Mouse (Mus musculus) bone marrow, adult 2 months (tissue): ENCODE results near the gene Kcnh1. TPM values are rescaled to one million over a fixed set of nuclear protein-coding genes. Genes with fewer than 3 reads are reported as not detected.

ENCODE experiments used
- H3K27ac ChIP-seq: fragments of 200-500 bp; 2 replicates; pipeline ENCODE4 v1.5.1; 2012; ENCODE audit warnings: low read depth, mild to moderate bottlenecking, control low read depth, inconsistent platforms, low read length; ENCODE audit not compliant: control insufficient read depth, poor library complexity, insufficient read depth
- H3K4me1 ChIP-seq: fragments of 200-500 bp; 2 replicates; pipeline ENCODE4 v1.6.1; 2011; ENCODE audit warnings: low read length; ENCODE audit not compliant: control insufficient read depth, insufficient read depth
- H3K4me3 ChIP-seq: fragments of 200-500 bp; replicated peaks from 2 replicates; pipeline ENCODE3; 2011; ENCODE audit warnings: mild to moderate bottlenecking, low read depth, low read length, control low read depth; ENCODE audit not compliant: control insufficient read depth
- CTCF ChIP-seq: fragments of 200-500 bp; IDR thresholded peaks from 2 replicates; pipeline ENCODE4 v1.5.1; 2011; ENCODE audit warnings: low read length, control low read depth; ENCODE audit not compliant: control insufficient read depth, insufficient read depth
- POLR2A ChIP-seq: fragments of 200-500 bp; IDR thresholded peaks from 2 replicates; pipeline ENCODE4 v1.6.1; 2011; ENCODE audit warnings: low read depth, mild to moderate bottlenecking, control low read depth, low read length, borderline replicate concordance; ENCODE audit not compliant: control insufficient read depth
- WGBS: fragments of 180-500 bp; shearing (Covaris S2); methylation state at CpG from one replicate; pipeline ENCODE4 v1.1.7; 2018; 5-methylcytosine and 5-hydroxymethylcytosine counted together
- polyA plus RNA-seq: library from polyadenylated mRNA; stranded (reverse); fragments of >200 nt; gene quantifications from 2 replicates; pipeline ENCODE4 v1.2.4, GENCODE M21; 2011; ENCODE audit warnings: low replicate concordance; ENCODE audit not compliant: missing spikeins, insufficient read depth, insufficient read length

Kcnh1 gene
- polyA plus RNA-seq, 1 experiment: 0.27 TPM

- no peak overlapping the region for H3K27ac ChIP-seq
- no peak overlapping the region for H3K4me3 ChIP-seq
- no peaks in the 10 kb centered on the region for H3K4me1 ChIP-seq
- WGBS: 91% methylated on average over 4 of the region's 4 CpGs
- no peak for TF ChIP-seq CTCF
- TF ChIP-seq POLR2A: no peak
These were observed 122.4 kb downstream of the Kcnh1 start for GRCm38 (mm10) chr1:192312998-192313397.

GRCm38 (mm10) chr1:192313571-192313972 is 123.0 kb downstream of the Kcnh1 start:
- 75% methylated on average over 7 of the region's 7 CpGs for WGBS
- TF ChIP-seq CTCF (no peak), POLR2A (no peak)
- no peak overlapping the region for H3K27ac ChIP-seq
- no peak overlapping the region for H3K4me3 ChIP-seq
- H3K4me1 ChIP-seq: no peaks in the 10 kb centered on the region

GRCm38 (mm10) chr1:192314044-192314443 is 123.5 kb downstream of the Kcnh1 start:
- H3K4me1 ChIP-seq: no peaks in the 10 kb centered on the region; the same call in 1 of the 2 replicates
- no peak overlapping the region for H3K4me3 ChIP-seq
- 54% methylated on average over 3 of the region's 3 CpGs for WGBS
- H3K27ac ChIP-seq: no peak overlapping the region
- no peak for TF ChIP-seq CTCF
- no peak for TF ChIP-seq POLR2A

GRCm38 (mm10) chr1:192315392-192316070 is 125.0 kb downstream of the Kcnh1 start:
- TF ChIP-seq POLR2A (no peak), CTCF (no peak)
- Histone ChIP-seq H3K4me1 (no peaks in the 10 kb centered on the region; the same call in 1 of the 2 replicates), H3K4me3 (no peak overlapping the region), H3K27ac (no peak overlapping the region)
- WGBS: 55% methylated on average over 1 of the region's 1 CpGs

- TF ChIP-seq CTCF (no peak), POLR2A (no peak)
- H3K4me3 ChIP-seq: no peak overlapping the region
- 48% methylated on average over 3 of the region's 3 CpGs for WGBS
- no peak overlapping the region for H3K27ac ChIP-seq
- no peaks in the 10 kb centered on the region for H3K4me1 ChIP-seq
These were observed 133.6 kb downstream of the Kcnh1 start for GRCm38 (mm10) chr1:192324223-192324622.

- no peak overlapping the region for H3K4me3 ChIP-seq
- WGBS: 81% methylated on average over 8 of the region's 8 CpGs
- TF ChIP-seq CTCF (no peak), POLR2A (no peak)
- H3K27ac ChIP-seq: no peak overlapping the region
- no peaks in the 10 kb centered on the region for H3K4me1 ChIP-seq
These were observed 136.5 kb downstream of the Kcnh1 start for GRCm38 (mm10) chr1:192327052-192327451.

GRCm38 (mm10) chr1:192331207-192331606 is 140.6 kb downstream of the Kcnh1 start:
- H3K4me3 ChIP-seq: no peak overlapping the region
- H3K4me1 ChIP-seq: no peaks in the 10 kb centered on the region
- H3K27ac ChIP-seq: no peak overlapping the region
- WGBS: 71% methylated on average over 6 of the region's 6 CpGs
- TF ChIP-seq CTCF (no peak), POLR2A (no peak)

- TF ChIP-seq POLR2A (no peak), CTCF (no peak)
- no peak overlapping the region for H3K27ac ChIP-seq
- 79% methylated on average over 5 of the region's 5 CpGs for WGBS
- no peaks in the 10 kb centered on the region for H3K4me1 ChIP-seq
- no peak overlapping the region for H3K4me3 ChIP-seq
These were observed 145.5 kb downstream of the Kcnh1 start for GRCm38 (mm10) chr1:192336029-192336428.
